21 mouse cellular contexts compared by ENCODE assay signal in the genomic region with DNA sequence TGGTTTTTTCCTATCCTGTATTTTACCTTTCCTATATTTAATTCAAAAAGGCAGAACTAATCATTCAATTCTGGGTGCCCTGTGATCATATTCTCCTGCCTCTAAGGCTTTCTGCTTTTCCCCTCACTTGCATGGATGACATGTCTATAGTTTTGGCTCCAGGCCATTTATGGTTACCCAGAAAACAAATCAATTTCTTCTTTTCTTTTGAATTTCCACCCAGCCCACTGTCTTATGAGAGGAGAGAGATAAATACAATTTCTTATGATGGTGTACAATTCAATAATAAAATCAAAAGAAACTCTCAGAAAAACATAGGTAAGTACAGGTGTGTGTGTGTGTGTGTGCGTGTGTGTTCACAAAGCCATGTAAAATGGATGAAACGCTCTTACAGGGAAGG.
DNase-seq lines count a peak whose midpoint lies in the region; ATAC-seq and TF ChIP-seq lines count a peak whose summit lies in the region.
"Had no signal": no experiment of that assay in that cellular context is flagged by ENCODE, and none has a peak within 500 bp of the region (broad histone marks: within the 10 kb centered on the region; RNA-seq: fewer than 3 reads in every experiment).

No protein-coding gene starts in this region.

- no peaks in the 10 kb centered on the region for H3K9me3 ChIP-seq in forebrain, embryonic 13.5 days (replicated peaks)
- H3K9me3 ChIP-seq in forebrain, embryonic 12.5 days: no peaks in the 10 kb centered on the region
- H3K9me3 ChIP-seq in forebrain, postnatal 0 days (ENCODE audit: low read length): no peaks in the 10 kb centered on the region
- H3K9me3 ChIP-seq in midbrain, embryonic 10.5 days (replicated peaks): no peaks in the 10 kb centered on the region
- H3K9me3 ChIP-seq in midbrain, postnatal 0 days (ENCODE audit: low read length): no peaks in the 10 kb centered on the region
- H3K9me3 ChIP-seq: embryonic facial prominence, embryonic 15.5 days; limb, embryonic 12.5 days; liver, embryonic 13.5 days had no signal

- no peak for TF ChIP-seq CTCF in forebrain, postnatal 0 days (IDR thresholded peaks at IDR 0.05; ENCODE audit: low read depth)
- no peak for TF ChIP-seq CTCF in midbrain, postnatal 0 days (IDR thresholded peaks at IDR 0.05)

- intact Hi-C loops in heart, postnatal 36 days (cut with DNase I): no loop called here

- 85% methylated on average over 2 of the region's 2 CpGs for WGBS in forebrain, embryonic 13.5 days
- WGBS in forebrain, embryonic 12.5 days: 92% methylated on average over 2 of the region's 2 CpGs
- 73% methylated on average over 2 of the region's 2 CpGs for WGBS in forebrain, postnatal 0 days
- WGBS in midbrain, embryonic 10.5 days: 92% methylated on average over 2 of the region's 2 CpGs
- 30% methylated on average over 2 of the region's 2 CpGs for WGBS in midbrain, postnatal 0 days

- peak overlapping the region; percentile 93 for H3K27ac ChIP-seq in forebrain, embryonic 13.5 days
- no peak overlapping the region for H3K27ac ChIP-seq in forebrain, embryonic 12.5 days
- H3K27ac ChIP-seq in forebrain, postnatal 0 days (ENCODE audit: low read depth, low read length): peak overlapping the region; percentile 95
- peak overlapping the region; percentile 88 for H3K27ac ChIP-seq in midbrain, embryonic 10.5 days (replicated peaks)
- H3K27ac ChIP-seq in midbrain, postnatal 0 days (ENCODE audit: low read depth, low read length): peak overlapping the region; percentile 94
- H3K27ac ChIP-seq: embryonic facial prominence, embryonic 15.5 days; gastrocnemius, adult 2 months; limb, embryonic 12.5 days; liver, embryonic 13.5 days had no signal

- no peaks in the 10 kb centered on the region for H3K27me3 ChIP-seq in forebrain, embryonic 13.5 days
- no peaks in the 10 kb centered on the region for H3K27me3 ChIP-seq in forebrain, embryonic 12.5 days
- no peaks in the 10 kb centered on the region for H3K27me3 ChIP-seq in forebrain, postnatal 0 days (ENCODE audit: insufficient read depth, low read length)
- no peaks in the 10 kb centered on the region for H3K27me3 ChIP-seq in midbrain, embryonic 10.5 days (ENCODE audit: low read depth, poor library complexity, severe bottlenecking)
- H3K27me3 ChIP-seq in midbrain, postnatal 0 days (ENCODE audit: insufficient read depth, low read length): no peaks in the 10 kb centered on the region
- H3K27me3 ChIP-seq: embryonic facial prominence, embryonic 15.5 days; limb, embryonic 12.5 days; liver, embryonic 13.5 days had no signal

- no peak overlapping the region for H3K9ac ChIP-seq in forebrain, embryonic 13.5 days
- H3K9ac ChIP-seq in forebrain, embryonic 12.5 days: no peak overlapping the region
- 0 out of 2 replicates have a peak overlapping the region, but pooled peaks have one; percentile 60 for H3K9ac ChIP-seq in forebrain, postnatal 0 days
- H3K9ac ChIP-seq in midbrain, postnatal 0 days (replicated peaks; ENCODE audit: low read length, poor library complexity, severe bottlenecking): 0 out of 2 replicates have a peak overlapping the region, but pooled peaks have one; percentile 66
- H3K9ac ChIP-seq: embryonic facial prominence, embryonic 15.5 days; limb, embryonic 12.5 days; liver, embryonic 13.5 days; lung, embryonic 14.5 days had no signal

- H3K36me3 ChIP-seq in forebrain, embryonic 13.5 days (ENCODE audit: poor library complexity, severe bottlenecking): no peaks in the 10 kb centered on the region
- H3K36me3 ChIP-seq in forebrain, embryonic 12.5 days (replicated peaks): no peaks in the 10 kb centered on the region
- H3K36me3 ChIP-seq in forebrain, postnatal 0 days (ENCODE audit: insufficient read depth): no peaks in the 10 kb centered on the region
- H3K36me3 ChIP-seq in midbrain, embryonic 10.5 days: no peaks in the 10 kb centered on the region
- H3K36me3 ChIP-seq in midbrain, postnatal 0 days (ENCODE audit: insufficient read depth, low read length): no peaks in the 10 kb centered on the region
- H3K36me3 ChIP-seq: embryonic facial prominence, embryonic 15.5 days; limb, embryonic 12.5 days; liver, embryonic 13.5 days had no signal

- H3K4me2 ChIP-seq in forebrain, embryonic 13.5 days: no peak overlapping the region
- no peak overlapping the region for H3K4me2 ChIP-seq in forebrain, embryonic 12.5 days
- H3K4me2 ChIP-seq in forebrain, postnatal 0 days (ENCODE audit: low read depth): no peak overlapping the region
- H3K4me2 ChIP-seq in midbrain, postnatal 0 days (ENCODE audit: low read depth, low read length, poor library complexity, severe bottlenecking): no peak overlapping the region
- H3K4me2 ChIP-seq: embryonic facial prominence, embryonic 15.5 days; heart, embryonic 11.5 days; limb, embryonic 12.5 days; liver, embryonic 13.5 days; lung, embryonic 14.5 days had no signal

- H3K4me3 ChIP-seq in forebrain, embryonic 13.5 days: no peak overlapping the region
- no peak overlapping the region for H3K4me3 ChIP-seq in forebrain, embryonic 12.5 days (replicated peaks)
- H3K4me3 ChIP-seq in forebrain, postnatal 0 days (ENCODE audit: low read depth, low read length): no peak overlapping the region
- no peak overlapping the region for H3K4me3 ChIP-seq in midbrain, embryonic 10.5 days
- no peak overlapping the region for H3K4me3 ChIP-seq in midbrain, postnatal 0 days (ENCODE audit: low read depth, low read length)
- H3K4me3 ChIP-seq: embryonic facial prominence, embryonic 15.5 days; gastrocnemius, adult 2 months; limb, embryonic 12.5 days; liver, embryonic 13.5 days had no signal

- peak; percentile 62 for DNase-seq in forebrain, postnatal 0 days
- no peak for DNase-seq in midbrain, embryonic 10.5 days (ENCODE audit: low spot score)
- peak; percentile 28 for DNase-seq in midbrain, postnatal 0 days (ENCODE audit: low spot score)
- no peak for DNase-seq in right cerebral cortex, postnatal 25 days
- no peak for DNase-seq in cerebellum, adult 18-20 months
- no peak for DNase-seq in heart, postnatal 36 days
- DNase-seq: adrenal gland, adult 8-10 months; gastrocnemius, adult 2 months; heart, postnatal 10 days; kidney, adult 9 months; kidney, postnatal 36 days; layer of hippocampus, adult 9-11 months; liver, embryonic 13.5 days; lung, embryonic 14.5 days; lung, postnatal 4 days; thymus, postnatal 14 days had no signal

- peaks cover 20% of the 10 kb centered on the region for H3K4me1 ChIP-seq in forebrain, embryonic 13.5 days
- peaks cover 15% of the 10 kb centered on the region for H3K4me1 ChIP-seq in forebrain, embryonic 12.5 days
- peaks cover 16% of the 10 kb centered on the region for H3K4me1 ChIP-seq in forebrain, postnatal 0 days (ENCODE audit: insufficient read depth)
- peaks cover 27% of the 10 kb centered on the region for H3K4me1 ChIP-seq in midbrain, embryonic 10.5 days
- H3K4me1 ChIP-seq in midbrain, postnatal 0 days (ENCODE audit: insufficient read depth, low read length): no peaks in the 10 kb centered on the region
- H3K4me1 ChIP-seq: embryonic facial prominence, embryonic 15.5 days; limb, embryonic 12.5 days; liver, embryonic 13.5 days had no signal

- ATAC-seq in forebrain, embryonic 13.5 days: no peak
- no peak for ATAC-seq in forebrain, embryonic 12.5 days (ENCODE audit: low FRiP score)
- no peak for ATAC-seq in forebrain, postnatal 0 days
- no peak for ATAC-seq in midbrain, postnatal 0 days (ENCODE audit: low FRiP score)

Comparison
In these comparisons a context has a peak if more than half of its experiments do, and no peak if none do; other contexts are left out.
1. H3K9ac ChIP-seq: peak in forebrain, postnatal 0 days (single experiment) and midbrain, postnatal 0 days (single experiment); none in forebrain, embryonic 13.5 days (single experiment) and forebrain, embryonic 12.5 days (single experiment).
2. DNase-seq: peak in forebrain, postnatal 0 days (single experiment) and midbrain, postnatal 0 days (single experiment); none in midbrain, embryonic 10.5 days (single experiment), right cerebral cortex, postnatal 25 days (single experiment), cerebellum, adult 18-20 months (0 of 2) and heart, postnatal 36 days (0 of 2).